Mouse (Mus musculus) intestine, embryonic 15.5 days (tissue): Measurements from ENCODE around the gene Crtac1. TPM values are rescaled to one million over a fixed set of nuclear protein-coding genes. Genes with fewer than 3 reads are reported as not detected.

ENCODE experiments used
- ATAC-seq: fragments of 200-750 bp; cut with Nextera tagmentation; 2 replicates; pipeline ENCODE4 v1.8.0; 2017; ENCODE audit warnings: moderate TSS enrichment, moderate library complexity
- H3K27ac ChIP-seq: fragments of 300-500 bp; sonication (generic); 2 replicates; pipeline ENCODE4 v1.5.1; 2015; ENCODE audit warnings: mild to moderate bottlenecking, inconsistent platforms
- H3K27me3 ChIP-seq: fragments of 300-500 bp; sonication (generic); replicated peaks from 2 replicates; pipeline ENCODE4 v1.6.1; 2015; ENCODE audit warnings: inconsistent platforms
- H3K36me3 ChIP-seq: fragments of 300-500 bp; sonication (generic); 2 replicates; pipeline ENCODE4 v1.6.1; 2015; ENCODE audit warnings: inconsistent platforms
- H3K4me1 ChIP-seq: fragments of 300-500 bp; sonication (generic); replicated peaks from 2 replicates; pipeline ENCODE4 v1.6.1; 2015; ENCODE audit warnings: inconsistent platforms
- H3K4me2 ChIP-seq: fragments of 300-500 bp; sonication (generic); replicated peaks from 2 replicates; pipeline ENCODE4 v1.6.1; 2015; ENCODE audit warnings: mild to moderate bottlenecking, inconsistent platforms
- H3K4me3 ChIP-seq: fragments of 300-500 bp; sonication (generic); replicated peaks from 2 replicates; pipeline ENCODE4 v1.5.1; 2015; ENCODE audit warnings: inconsistent platforms
- H3K9ac ChIP-seq: fragments of 300-500 bp; sonication (generic); 2 replicates; pipeline ENCODE4 v1.6.1; 2015; ENCODE audit warnings: inconsistent platforms
- H3K9me3 ChIP-seq: fragments of 300-500 bp; sonication (generic); 2 replicates; pipeline ENCODE4 v1.6.1; 2016; ENCODE audit warnings: inconsistent platforms
- WGBS: fragments of 180-500 bp; shearing (Covaris S2); methylation state at CpG from one replicate; pipeline ENCODE4 v1.1.7; 2015; 5-methylcytosine and 5-hydroxymethylcytosine counted together
- polyA plus RNA-seq: library from polyadenylated mRNA; unstranded; fragments of >200 nt; fragmentation: Nextera tagmentation; extraction: Ambion mirVana; gene quantifications from 2 replicates; pipeline ENCODE4 v1.2.1, GENCODE M21; 2015

The Crtac1 gene
- polyA plus RNA-seq, 1 experiment from 2014 or later: 5.8 TPM

GRCm38 (mm10) chr19:42317648-42318425 lies 113.7 kb downstream of the Crtac1 start:
- H3K36me3 ChIP-seq: no peaks in the 10 kb centered on the region
- no peak overlapping the region for H3K4me2 ChIP-seq
- H3K27me3 ChIP-seq: no peaks in the 10 kb centered on the region; the same call in 1 of the 2 replicates
- no peak overlapping the region for H3K9ac ChIP-seq
- H3K9me3 ChIP-seq: no peaks in the 10 kb centered on the region
- no peak for ATAC-seq
- H3K27ac ChIP-seq: no peak overlapping the region
- H3K4me1 ChIP-seq: peaks cover 3% of the 10 kb centered on the region; the same call in 1 of the 2 replicates
- WGBS: 45% methylated on average over 18 of the region's 18 CpGs
- no peak overlapping the region for H3K4me3 ChIP-seq

GRCm38 (mm10) chr19:42316998-42317397 lies 114.6 kb downstream of the Crtac1 start:
- peak; percentile 43; the same call in 1 of the 2 replicates for ATAC-seq
- Histone ChIP-seq H3K9me3 (no peaks in the 10 kb centered on the region), H3K4me1 (peaks cover 3% of the 10 kb centered on the region; the same call in 1 of the 2 replicates), H3K9ac (no peak overlapping the region), H3K4me3 (no peak overlapping the region), H3K36me3 (no peaks in the 10 kb centered on the region), H3K4me2 (no peak overlapping the region), H3K27me3 (no peaks in the 10 kb centered on the region; the same call in 1 of the 2 replicates), H3K27ac (no peak overlapping the region)
- WGBS: 65% methylated on average over 8 of the region's 8 CpGs

- peaks cover 3% of the 10 kb centered on the region; the same call in 1 of the 2 replicates for H3K4me1 ChIP-seq
- H3K27ac ChIP-seq: no peak overlapping the region
- WGBS: 82% methylated on average over 2 of the region's 2 CpGs
- H3K27me3 ChIP-seq: no peaks in the 10 kb centered on the region; the same call in 1 of the 2 replicates
- H3K36me3 ChIP-seq: no peaks in the 10 kb centered on the region
- H3K9me3 ChIP-seq: no peaks in the 10 kb centered on the region
- H3K4me3 ChIP-seq: no peak overlapping the region
- no peak overlapping the region for H3K9ac ChIP-seq
- no peak; the same call in 1 of the 2 replicates for ATAC-seq
- no peak overlapping the region for H3K4me2 ChIP-seq
These were observed 115.1 kb downstream of the Crtac1 start for GRCm38 (mm10) chr19:42316525-42316924.

GRCm38 (mm10) chr19:42315914-42316313 lies 115.7 kb downstream of the Crtac1 start:
- no peaks in the 10 kb centered on the region for H3K9me3 ChIP-seq
- 6% methylated on average over 1 of the region's 1 CpGs for WGBS
- H3K4me3 ChIP-seq: no peak overlapping the region
- peaks cover 3% of the 10 kb centered on the region; the same call in 1 of the 2 replicates for H3K4me1 ChIP-seq
- H3K4me2 ChIP-seq: no peak overlapping the region
- H3K36me3 ChIP-seq: no peaks in the 10 kb centered on the region
- no peak overlapping the region for H3K9ac ChIP-seq
- H3K27me3 ChIP-seq: no peaks in the 10 kb centered on the region; the same call in 1 of the 2 replicates
- no peak overlapping the region for H3K27ac ChIP-seq
- ATAC-seq: peak; percentile 76

- 62% methylated on average over 6 of the region's 6 CpGs for WGBS
- H3K4me1 ChIP-seq: peaks cover 3% of the 10 kb centered on the region; the same call in 1 of the 2 replicates
- no peak for ATAC-seq
These were observed 116.4 kb downstream of the Crtac1 start for GRCm38 (mm10) chr19:42315070-42315679.

GRCm38 (mm10) chr19:42312191-42312590 lies 119.4 kb downstream of the Crtac1 start:
- Histone ChIP-seq H3K4me1 (peaks cover 3% of the 10 kb centered on the region; the same call in 1 of the 2 replicates), H3K9me3 (no peaks in the 10 kb centered on the region), H3K27ac (no peak overlapping the region), H3K4me3 (no peak overlapping the region), H3K27me3 (no peaks in the 10 kb centered on the region), H3K36me3 (no peaks in the 10 kb centered on the region), H3K9ac (no peak overlapping the region), H3K4me2 (no peak overlapping the region)
- no peak for ATAC-seq
- WGBS: 72% methylated on average over 3 of the region's 3 CpGs

More at GRCm38 (mm10) chr19:42315070-42315679, 116.4 kb downstream of the Crtac1 start:
- no peak overlapping the region for H3K4me2 ChIP-seq
- H3K27ac ChIP-seq: no peak overlapping the region
- no peak overlapping the region for H3K9ac ChIP-seq
- no peaks in the 10 kb centered on the region for H3K9me3 ChIP-seq
- no peaks in the 10 kb centered on the region for H3K36me3 ChIP-seq
- no peak overlapping the region for H3K4me3 ChIP-seq
- no peaks in the 10 kb centered on the region; the same call in 1 of the 2 replicates for H3K27me3 ChIP-seq

GRCm38 (mm10) chr19:42311332-42311731 lies 120.3 kb downstream of the Crtac1 start:
- Histone ChIP-seq H3K27ac (no peak overlapping the region), H3K9ac (no peak overlapping the region), H3K36me3 (no peaks in the 10 kb centered on the region), H3K4me2 (no peak overlapping the region), H3K27me3 (no peaks in the 10 kb centered on the region), H3K4me3 (no peak overlapping the region), H3K4me1 (peaks cover 3% of the 10 kb centered on the region; the same call in 1 of the 2 replicates), H3K9me3 (no peaks in the 10 kb centered on the region)
- 31% methylated on average over 2 of the region's 2 CpGs for WGBS
- ATAC-seq: no peak

- WGBS: 87% methylated on average over 12 of the region's 12 CpGs
- no peaks in the 10 kb centered on the region for H3K9me3 ChIP-seq
- no peak overlapping the region for H3K4me3 ChIP-seq
- H3K9ac ChIP-seq: no peak overlapping the region
- H3K27me3 ChIP-seq: no peaks in the 10 kb centered on the region
- H3K4me2 ChIP-seq: no peak overlapping the region
- no peak for ATAC-seq
- H3K4me1 ChIP-seq: no peaks in the 10 kb centered on the region
- no peaks in the 10 kb centered on the region for H3K36me3 ChIP-seq
- no peak overlapping the region for H3K27ac ChIP-seq
These were observed 122.7 kb downstream of the Crtac1 start for GRCm38 (mm10) chr19:42308931-42309330.

GRCm38 (mm10) chr19:42307019-42307418 lies 124.6 kb downstream of the Crtac1 start:
- whole genome bisulfite sequencing: 6% methylated on average over 8 of the region's 8 CpGs
- Histone ChIP-seq H3K9ac (no peak overlapping the region), H3K4me2 (no peak overlapping the region), H3K9me3 (no peaks in the 10 kb centered on the region), H3K27me3 (no peaks in the 10 kb centered on the region), H3K4me1 (no peaks in the 10 kb centered on the region), H3K4me3 (no peak overlapping the region), H3K27ac (no peak overlapping the region), H3K36me3 (no peaks in the 10 kb centered on the region)
- peak; percentile 68; the same call in 1 of the 2 replicates for ATAC-seq

- WGBS: 38% methylated on average over 7 of the region's 7 CpGs
- no peak for ATAC-seq
- H3K4me1 ChIP-seq: no peaks in the 10 kb centered on the region
- H3K9me3 ChIP-seq: no peaks in the 10 kb centered on the region
- no peaks in the 10 kb centered on the region for H3K36me3 ChIP-seq
- H3K9ac ChIP-seq: no peak overlapping the region
- H3K27ac ChIP-seq: no peak overlapping the region
- H3K27me3 ChIP-seq: no peaks in the 10 kb centered on the region
- H3K4me2 ChIP-seq: no peak overlapping the region
- H3K4me3 ChIP-seq: no peak overlapping the region
These were observed 125.4 kb downstream of the Crtac1 start for GRCm38 (mm10) chr19:42306202-42306601.

- WGBS: 64% methylated on average over 8 of the region's 8 CpGs
- Histone ChIP-seq H3K4me1 (no peaks in the 10 kb centered on the region), H3K4me3 (no peak overlapping the region)
These were observed 125.8 kb downstream of the Crtac1 start for GRCm38 (mm10) chr19:42305746-42306145.

GRCm38 (mm10) chr19:42304506-42304905 lies 127.1 kb downstream of the Crtac1 start:
- H3K36me3 ChIP-seq: no peaks in the 10 kb centered on the region
- no peak overlapping the region for H3K4me3 ChIP-seq
- 86% methylated on average over 13 of the region's 13 CpGs for WGBS
- no peak overlapping the region for H3K9ac ChIP-seq
- no peaks in the 10 kb centered on the region for H3K27me3 ChIP-seq
- no peak overlapping the region for H3K27ac ChIP-seq
- no peaks in the 10 kb centered on the region for H3K4me1 ChIP-seq
- no peak for ATAC-seq
- no peaks in the 10 kb centered on the region for H3K9me3 ChIP-seq
- no peak overlapping the region for H3K4me2 ChIP-seq

More at GRCm38 (mm10) chr19:42305746-42306145, 125.8 kb downstream of the Crtac1 start:
- no peaks in the 10 kb centered on the region for H3K27me3 ChIP-seq
- no peaks in the 10 kb centered on the region for H3K36me3 ChIP-seq
- H3K27ac ChIP-seq: no peak overlapping the region
- no peak overlapping the region for H3K4me2 ChIP-seq
- H3K9me3 ChIP-seq: no peaks in the 10 kb centered on the region
- ATAC-seq: no peak
- no peak overlapping the region for H3K9ac ChIP-seq
